Mouse (Mus musculus) C2C12 (cell line): Measurements from ENCODE around the gene Ksr2.

Source experiments
- CTCF ChIP-seq: IDR thresholded peaks from one replicate; pipeline ENCODE4 v1.5.1; 2011; ENCODE audit not compliant: control insufficient read depth, insufficient read depth, insufficient read length
- FOSL1 ChIP-seq: IDR thresholded peaks from one replicate; pipeline ENCODE4 v1.8.0; 2011; ENCODE audit warnings: mild to moderate bottlenecking, low read length; ENCODE audit not compliant: poor library complexity, insufficient read depth, severe bottlenecking
- MAX ChIP-seq: IDR thresholded peaks from one replicate; pipeline ENCODE4 v1.6.1; 2011; ENCODE audit warnings: mild to moderate bottlenecking, control low read depth
- MYOD1 ChIP-seq: IDR thresholded peaks from one replicate; pipeline ENCODE4 v1.6.1; 2011; ENCODE audit warnings: low read depth; ENCODE audit not compliant: control insufficient read depth, insufficient read length
- MYOG ChIP-seq: IDR thresholded peaks from one replicate; pipeline ENCODE4 v1.6.1; 2011; ENCODE audit not compliant: control insufficient read depth, insufficient read length; ENCODE audit errors: extremely low read depth
- USF1 ChIP-seq: IDR thresholded peaks from one replicate; pipeline ENCODE4 v1.6.1; 2011; ENCODE audit warnings: low read depth, mild to moderate bottlenecking, control low read depth, moderate library complexity

DNA sequence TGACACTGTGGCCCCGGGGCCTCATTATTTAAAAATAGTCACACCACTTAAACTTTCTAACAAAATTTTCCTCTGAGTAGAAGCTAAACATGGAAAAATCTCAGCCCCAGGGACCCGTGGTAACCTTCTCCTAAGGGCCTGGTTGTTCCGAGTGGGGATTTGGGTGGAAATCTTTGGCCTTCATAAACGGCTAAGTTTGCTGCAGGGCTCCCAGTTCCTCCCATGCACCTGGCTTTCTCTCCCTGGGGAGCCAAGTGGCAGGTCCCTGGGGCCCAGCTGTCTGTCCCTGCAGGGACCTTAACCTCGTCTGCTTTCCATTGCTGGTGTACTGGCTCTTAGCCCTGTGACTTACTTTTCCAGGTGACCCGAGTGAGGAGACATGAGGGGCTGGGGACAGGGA lies 74.4 kb downstream of the Ksr2 start:
- no peak for TF ChIP-seq USF1
- no peak for TF ChIP-seq CTCF
- TF ChIP-seq MAX, result no peak
- TF ChIP-seq MYOD1, result no peak
- no peak for TF ChIP-seq FOSL1
- TF ChIP-seq MYOG, result no peak
